Mouse (Mus musculus) R1 (cell line): ENCODE measurements around the gene Gm28372.

Experiments
- DNase-seq: peaks from one replicate; pipeline ENCODE4 v3.0.0-alpha.2; 2018; ENCODE audit warnings: low read depth, low spot score

Gene Gm28372

GRCm38 (mm10) chr2:130450434-130450796, 45.4 kb downstream of the Gm28372 start:
- peak; percentile 42 for DNase-seq

DNA sequence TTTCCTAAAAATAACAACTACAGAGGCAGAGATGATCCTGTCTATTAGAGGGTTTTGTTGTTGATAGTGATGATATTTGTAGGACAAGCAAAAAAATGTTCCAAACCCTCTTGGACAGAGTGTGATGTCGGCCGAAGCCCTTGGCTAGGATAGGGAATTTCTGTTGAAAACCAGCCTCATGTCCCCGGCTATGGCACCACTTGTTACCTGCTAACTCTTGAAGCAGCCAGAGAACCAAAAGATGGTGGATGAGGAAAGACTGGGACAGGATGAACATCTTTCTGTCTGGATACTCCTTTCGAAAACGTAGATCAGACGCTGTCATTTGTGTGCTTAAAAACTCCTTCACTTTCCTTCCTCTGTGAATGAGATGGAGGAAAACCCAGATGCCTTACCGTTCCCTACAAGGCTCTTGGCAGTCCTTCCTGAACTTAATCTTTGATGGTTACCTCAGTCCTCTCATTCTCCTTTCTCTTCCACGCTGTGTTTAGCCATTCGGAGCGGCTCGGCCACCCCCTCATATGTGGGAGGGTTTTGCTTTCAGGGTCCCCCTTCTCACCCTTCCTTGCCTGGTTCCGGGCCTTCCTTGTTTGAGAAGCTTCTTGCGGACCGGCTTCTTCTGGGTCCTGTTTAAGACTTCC, 46.2 kb downstream of the Gm28372 start:
- no peak for DNase-seq

DNA sequence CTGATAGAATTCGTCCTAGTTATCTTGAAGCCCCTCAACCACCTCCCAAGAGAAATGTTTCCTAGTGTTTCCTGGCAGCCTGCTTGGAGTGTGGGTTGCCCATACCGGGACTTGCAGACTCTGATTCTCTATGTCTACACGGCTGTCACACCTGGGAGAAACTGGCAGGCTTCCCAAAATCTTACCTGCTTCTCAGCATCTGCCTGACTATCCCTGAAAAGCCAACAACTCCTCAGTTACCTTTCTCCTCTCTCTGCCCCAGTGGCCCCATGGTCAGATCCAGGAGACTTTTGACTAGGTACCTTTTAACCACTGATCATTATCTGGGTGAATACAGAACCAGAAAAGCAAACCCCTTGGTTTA, 46.7 kb downstream of the Gm28372 start:
- DNase-seq, result no peak

GRCm38 (mm10) chr2:130452266-130452665, 47.2 kb downstream of the Gm28372 start:
- no peak for DNase-seq

GRCm38 (mm10) chr2:130453421-130453820, 48.4 kb downstream of the Gm28372 start:
- no peak for DNase-seq

DNA sequence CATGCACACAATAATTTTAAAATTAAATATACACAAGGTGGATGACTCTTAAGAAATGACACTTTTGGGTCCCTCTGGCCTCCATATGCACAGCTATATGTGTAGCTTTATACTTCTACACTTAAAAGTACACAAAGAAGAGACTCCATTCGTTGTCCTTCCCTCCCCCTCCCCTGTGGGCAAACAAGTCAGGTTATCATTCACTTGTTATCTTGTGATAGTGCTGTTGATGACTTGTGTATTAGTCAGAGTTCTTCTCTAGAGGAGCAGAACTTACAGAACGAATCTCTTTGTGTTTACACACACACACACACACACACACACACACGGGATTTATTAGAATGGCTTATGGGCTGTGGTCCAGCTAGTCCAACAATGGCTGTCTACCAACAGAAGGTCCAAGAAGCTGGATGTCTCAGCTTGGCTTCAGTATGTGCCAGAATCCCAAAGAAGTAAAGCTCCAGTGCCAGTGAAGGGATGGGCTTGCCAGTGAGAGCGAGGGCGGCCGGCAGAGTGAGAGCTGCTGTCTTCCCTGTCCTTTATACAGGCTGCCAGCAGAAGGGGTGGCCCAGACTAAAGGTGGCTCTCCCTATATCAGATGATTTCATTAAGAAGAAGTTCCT, 49.8 kb downstream of the Gm28372 start:
- DNase-seq, result no peak
